Mouse (Mus musculus) right cerebral cortex, adult 18-20 months (tissue): ENCODE data around the gene Pbld1.
A peak's percentile ranks its signal among the peaks of the same experiment; 100 is the strongest.

Source experiments
- DNase-seq: peaks from one replicate; pipeline ENCODE4 v3.0.0; 2022; ENCODE audit warnings: mixed read lengths

The Pbld1 gene

GRCm38 (mm10) chr10:63099521-63099920 is 39.6 kb downstream of the Pbld1 start, which contains the start of gene Atoh7:
Atoh7 (plus strand) TSS chr10:63099651.
- peak; percentile 65 for DNase-seq

GRCm38 (mm10) chr10:63099941-63100562 is 40.1 kb downstream of the Pbld1 start:
- peak; percentile 83 for DNase-seq

GRCm38 (mm10) chr10:63100657-63101056 is 40.7 kb downstream of the Pbld1 start:
- no peak for DNase-seq

GRCm38 (mm10) chr10:63113027-63113604 is 53.2 kb downstream of the Pbld1 start:
- no peak for DNase-seq

- no peak for DNase-seq
Observed at GRCm38 (mm10) chr10:63113716-63114360, 53.9 kb downstream of the Pbld1 start.

GRCm38 (mm10) chr10:63115881-63116280 is 55.9 kb downstream of the Pbld1 start:
- no peak for DNase-seq

GRCm38 (mm10) chr10:63116376-63116775 is 56.4 kb downstream of the Pbld1 start:
- DNase-seq = no peak

GRCm38 (mm10) chr10:63117583-63117982 is 57.6 kb downstream of the Pbld1 start:
- DNase-seq = no peak

- no peak for DNase-seq
Observed at GRCm38 (mm10) chr10:63119916-63120315, 60.0 kb downstream of the Pbld1 start.

GRCm38 (mm10) chr10:63121961-63122360 is 62.0 kb downstream of the Pbld1 start:
- no peak for DNase-seq

- DNase-seq = peak; percentile 65
Observed at GRCm38 (mm10) chr10:63122516-63122915, 62.6 kb downstream of the Pbld1 start.

GRCm38 (mm10) chr10:63123141-63123540 is 63.2 kb downstream of the Pbld1 start:
- DNase-seq = no peak

GRCm38 (mm10) chr10:63124016-63124415 is 64.1 kb downstream of the Pbld1 start:
- DNase-seq = no peak

- no peak for DNase-seq
Observed at GRCm38 (mm10) chr10:63125343-63125742, 65.4 kb downstream of the Pbld1 start.

GRCm38 (mm10) chr10:63126116-63126515 is 66.2 kb downstream of the Pbld1 start:
- DNase-seq = no peak

GRCm38 (mm10) chr10:63127156-63127555 is 67.2 kb downstream of the Pbld1 start:
- DNase-seq = no peak
